Mouse (Mus musculus) midbrain, embryonic 14.5 days (tissue): ENCODE data around the gene Extl2. TPM values are rescaled to one million over a fixed set of nuclear protein-coding genes. Genes with fewer than 3 reads are reported as not detected.

Experiments
- ATAC-seq: fragments of 200-750 bp; cut with Nextera tagmentation; 2 replicates; pipeline ENCODE4 v1.8.0; 2017; ENCODE audit warnings: moderate number of reproducible peaks, moderate library complexity; ENCODE audit not compliant: low FRiP score, low TSS enrichment
- DNase-seq: peaks from one replicate; pipeline ENCODE4 v3.0.0-alpha.2; 2015
- H3K27ac ChIP-seq: fragments of 300-500 bp; sonication (generic); replicated peaks from 2 replicates; pipeline ENCODE4 v1.5.1; 2014; ENCODE audit warnings: mild to moderate bottlenecking, low read depth, low read length, moderate library complexity
- H3K27me3 ChIP-seq: fragments of 300-500 bp; sonication (generic); 2 replicates; pipeline ENCODE4 v1.6.1; 2014; ENCODE audit warnings: low read length, control low read depth, mixed read lengths; ENCODE audit not compliant: control insufficient read depth, insufficient read depth
- H3K36me3 ChIP-seq: fragments of 300-500 bp; sonication (generic); 2 replicates; pipeline ENCODE4 v1.6.1; 2014; ENCODE audit warnings: low read length, control low read depth; ENCODE audit not compliant: control insufficient read depth, insufficient read depth
- H3K4me1 ChIP-seq: fragments of 300-500 bp; sonication (generic); 2 replicates; pipeline ENCODE4 v1.6.1; 2014; ENCODE audit warnings: mild to moderate bottlenecking, antibody characterized with exemption, low read length, control low read depth; ENCODE audit not compliant: control insufficient read depth, insufficient read depth
- H3K4me2 ChIP-seq: fragments of 300-500 bp; sonication (generic); 2 replicates; pipeline ENCODE4 v1.6.1; 2014; ENCODE audit warnings: mild to moderate bottlenecking, low read length, moderate library complexity
- H3K4me3 ChIP-seq: fragments of 300-500 bp; sonication (generic); replicated peaks from 2 replicates; pipeline ENCODE4 v1.5.1; 2014; ENCODE audit warnings: low read depth, low read length
- H3K9ac ChIP-seq: fragments of 300-500 bp; sonication (generic); replicated peaks from 2 replicates; pipeline ENCODE4 v1.6.1; 2014; ENCODE audit warnings: mild to moderate bottlenecking, low read length, moderate library complexity
- H3K9me3 ChIP-seq: fragments of 300-500 bp; sonication (generic); 2 replicates; pipeline ENCODE4 v1.6.1; 2016; ENCODE audit warnings: low read length, control low read depth, mixed read lengths; ENCODE audit not compliant: control insufficient read depth
- WGBS: fragments of 180-500 bp; shearing (Covaris S2); extraction: QIAGEN DNeasy Blood & Tissue Kit; methylation state at CpG from one replicate; pipeline ENCODE4 v1.1.7; 2014; 5-methylcytosine and 5-hydroxymethylcytosine counted together
- polyA plus RNA-seq: library from polyadenylated mRNA; unstranded; fragments of >200 nt; fragmentation: Nextera tagmentation; extraction: Ambion mirVana; gene quantifications from 2 replicates; pipeline ENCODE4 v1.2.1, GENCODE M21; 2014

The Extl2 gene
- polyA plus RNA-seq, 1 experiment from 2014 or later: 32.8 TPM

- DNase-seq: no peak
Measured at GRCm38 (mm10) chr3:116046000-116046399, 38.7 kb downstream of the Extl2 start.

GRCm38 (mm10) chr3:116047034-116047433 lies 39.8 kb downstream of the Extl2 start:
- Histone ChIP-seq H3K36me3 (no peaks in the 10 kb centered on the region), H3K9me3 (no peaks in the 10 kb centered on the region), H3K4me3 (no peak overlapping the region), H3K4me1 (no peaks in the 10 kb centered on the region), H3K27ac (no peak overlapping the region), H3K4me2 (no peak overlapping the region), H3K9ac (no peak overlapping the region), H3K27me3 (no peaks in the 10 kb centered on the region)
- ATAC-seq: no peak
- DNase-seq: peak; percentile 56
- 23% methylated on average over 5 of the region's 5 CpGs for WGBS

More at GRCm38 (mm10) chr3:116046000-116046399, 38.7 kb downstream of the Extl2 start:
- no peaks in the 10 kb centered on the region for H3K36me3 ChIP-seq
- H3K4me3 ChIP-seq: no peak overlapping the region
- no peak overlapping the region for H3K27ac ChIP-seq
- WGBS: 91% methylated on average over 2 of the region's 2 CpGs
- H3K9me3 ChIP-seq: no peaks in the 10 kb centered on the region
- no peak overlapping the region for H3K4me2 ChIP-seq
- H3K9ac ChIP-seq: no peak overlapping the region
- ATAC-seq: no peak
- no peaks in the 10 kb centered on the region for H3K4me1 ChIP-seq
- no peaks in the 10 kb centered on the region for H3K27me3 ChIP-seq

GRCm38 (mm10) chr3:116057078-116057477 lies 49.8 kb downstream of the Extl2 start:
- DNase-seq: no peak
- Histone ChIP-seq H3K9ac (no peak overlapping the region), H3K4me2 (no peak overlapping the region), H3K4me3 (no peak overlapping the region), H3K4me1 (no peaks in the 10 kb centered on the region), H3K36me3 (no peaks in the 10 kb centered on the region), H3K27me3 (no peaks in the 10 kb centered on the region), H3K27ac (no peak overlapping the region), H3K9me3 (no peaks in the 10 kb centered on the region)
- ATAC-seq: no peak
- WGBS: 56% methylated on average over 6 of the region's 6 CpGs

- Histone ChIP-seq H3K27ac (no peak overlapping the region), H3K4me2 (no peak overlapping the region), H3K9me3 (no peaks in the 10 kb centered on the region), H3K36me3 (no peaks in the 10 kb centered on the region), H3K4me3 (no peak overlapping the region), H3K9ac (no peak overlapping the region), H3K27me3 (no peaks in the 10 kb centered on the region), H3K4me1 (no peaks in the 10 kb centered on the region)
- ATAC-seq: no peak
- WGBS: 67% methylated on average over 5 of the region's 5 CpGs
- DNase-seq: no peak
Measured at GRCm38 (mm10) chr3:116060320-116060719, 53.1 kb downstream of the Extl2 start.

- Histone ChIP-seq H3K27ac (no peak overlapping the region), H3K4me1 (no peaks in the 10 kb centered on the region), H3K9me3 (no peaks in the 10 kb centered on the region), H3K27me3 (no peaks in the 10 kb centered on the region), H3K9ac (no peak overlapping the region), H3K4me2 (no peak overlapping the region), H3K36me3 (no peaks in the 10 kb centered on the region), H3K4me3 (no peak overlapping the region)
- DNase-seq (no peak), ATAC-seq (no peak)
- 97% methylated on average over 2 of the region's 2 CpGs for WGBS
Measured at GRCm38 (mm10) chr3:116062141-116062540, 54.9 kb downstream of the Extl2 start.

GRCm38 (mm10) chr3:116072584-116072983 lies 65.3 kb downstream of the Extl2 start:
- H3K27me3 ChIP-seq: no peaks in the 10 kb centered on the region
- H3K9me3 ChIP-seq: no peaks in the 10 kb centered on the region
- DNase-seq (no peak), ATAC-seq (no peak)
- H3K9ac ChIP-seq: no peak overlapping the region
- H3K4me2 ChIP-seq: no peak overlapping the region
- H3K4me3 ChIP-seq: no peak overlapping the region
- WGBS: 87% methylated on average over 2 of the region's 2 CpGs
- no peaks in the 10 kb centered on the region for H3K4me1 ChIP-seq
- no peaks in the 10 kb centered on the region for H3K36me3 ChIP-seq
- H3K27ac ChIP-seq: no peak overlapping the region

- no peaks in the 10 kb centered on the region for H3K4me1 ChIP-seq
- 88% methylated on average over 2 of the region's 2 CpGs for WGBS
- no peak for ATAC-seq
- H3K27me3 ChIP-seq: no peaks in the 10 kb centered on the region
- no peak for DNase-seq
- no peaks in the 10 kb centered on the region for H3K9me3 ChIP-seq
- H3K4me2 ChIP-seq: no peak overlapping the region
- H3K36me3 ChIP-seq: no peaks in the 10 kb centered on the region
- no peak overlapping the region for H3K27ac ChIP-seq
- H3K4me3 ChIP-seq: no peak overlapping the region
- no peak overlapping the region for H3K9ac ChIP-seq
Measured at GRCm38 (mm10) chr3:116076739-116077138, 69.5 kb downstream of the Extl2 start.

- Histone ChIP-seq H3K9me3 (no peaks in the 10 kb centered on the region), H3K4me2 (no peak overlapping the region), H3K9ac (no peak overlapping the region), H3K27me3 (no peaks in the 10 kb centered on the region), H3K4me3 (no peak overlapping the region), H3K4me1 (no peaks in the 10 kb centered on the region), H3K36me3 (no peaks in the 10 kb centered on the region), H3K27ac (no peak overlapping the region)
- WGBS: 75% methylated on average over 4 of the region's 4 CpGs
- no peak for ATAC-seq
- peak; percentile 27 for DNase-seq
Measured at GRCm38 (mm10) chr3:116078490-116078889, 71.2 kb downstream of the Extl2 start.
